Mouse (Mus musculus) cortical plate, adult 2 months (tissue): ENCODE results near the gene Olfr1136. TPM values are rescaled to one million over a fixed set of nuclear protein-coding genes. Genes with fewer than 3 reads are reported as not detected.

ENCODE experiments used
- H3K27ac ChIP-seq: fragments of 200-500 bp; 2 replicates; pipeline ENCODE4 v1.5.1; 2012; ENCODE audit warnings: low read length, control low read depth, inconsistent platforms; ENCODE audit not compliant: insufficient read depth
- H3K4me1 ChIP-seq: fragments of 200-500 bp; 2 replicates; pipeline ENCODE4 v1.6.1; 2011; ENCODE audit warnings: low read length; ENCODE audit not compliant: control insufficient read depth, insufficient read depth
- H3K4me3 ChIP-seq: fragments of 200-500 bp; 2 replicates; pipeline ENCODE4 v1.5.1; 2011; ENCODE audit warnings: mild to moderate bottlenecking, low read length, control low read depth; ENCODE audit not compliant: insufficient read depth
- CTCF ChIP-seq: fragments of 200-500 bp; IDR thresholded peaks from 2 replicates; pipeline ENCODE4 v1.5.1; 2011; ENCODE audit warnings: mild to moderate bottlenecking, control low read depth, low read length; ENCODE audit not compliant: insufficient read depth; ENCODE audit errors: extremely low read depth
- POLR2A ChIP-seq: fragments of 200-500 bp; IDR thresholded peaks from 2 replicates; pipeline ENCODE4 v1.6.1; 2011; ENCODE audit warnings: mild to moderate bottlenecking, low read length, control low read depth; ENCODE audit not compliant: insufficient read depth; ENCODE audit errors: extremely low read depth
- polyA plus RNA-seq: library from polyadenylated mRNA; depleted of rRNA; stranded (reverse); fragments of >200 nt; gene quantifications from 2 replicates; pipeline ENCODE4 v1.2.3, GENCODE M21; 2012; rRNA removed

The Olfr1136 gene
- not detected in 2 replicates for polyA plus RNA-seq

DNA sequence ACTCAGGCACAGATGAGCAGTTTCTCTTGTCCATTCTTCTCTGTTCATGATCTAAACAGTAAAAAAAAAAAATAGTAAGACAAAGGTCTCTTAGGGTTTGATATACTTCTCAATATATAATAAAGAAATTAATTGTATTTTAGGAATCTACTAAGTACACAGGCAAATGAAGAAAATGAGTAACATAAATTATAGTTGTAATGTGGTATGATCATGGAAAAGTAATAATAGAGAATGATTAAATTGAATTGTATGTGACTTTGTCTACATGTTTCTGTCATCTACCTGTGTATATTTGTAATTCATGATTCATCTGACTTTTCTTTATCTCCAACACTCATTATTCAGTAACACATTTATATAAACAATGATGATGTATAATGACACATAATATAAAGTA, at the start of gene Olfr1136:
Gene Olfr1136, minus strand, starts transcription at position 101 of the 400 bp plus-strand sequence.
- Histone ChIP-seq H3K27ac (no peak within 1 kb of the TSS), H3K4me1 (no peaks in the 10 kb centered on the region), H3K4me3 (no peak within 1 kb of the TSS)
- TF ChIP-seq CTCF (no peak), POLR2A (no peak)

DNA sequence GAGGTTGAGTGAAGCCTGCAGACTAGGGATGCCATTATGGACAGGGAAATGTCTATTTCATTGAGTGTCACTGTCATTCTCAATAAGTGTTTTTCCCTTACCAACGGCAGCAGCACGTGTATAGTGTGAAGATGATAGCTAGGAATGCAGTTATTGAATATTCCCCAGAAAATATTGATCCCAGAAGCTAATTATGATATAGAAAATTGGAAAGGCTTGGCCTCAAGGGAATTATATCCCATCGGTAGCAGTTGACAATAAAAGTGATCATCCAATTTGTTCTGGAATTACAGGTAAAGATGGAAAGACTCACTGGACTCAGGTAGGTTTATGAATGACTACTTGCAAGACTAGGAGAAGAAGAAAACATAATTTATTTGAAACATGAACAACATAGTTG, 49.7 kb upstream of the Olfr1136 start, which contains the start of gene Olfr1140:
Gene Olfr1140, plus strand, starts transcription at position 301 of the 400 bp plus-strand sequence.
- no peak for TF ChIP-seq POLR2A
- TF ChIP-seq CTCF = no peak
- Histone ChIP-seq H3K4me1 (no peaks in the 10 kb centered on the region), H3K4me3 (no peak within 1 kb of the TSS), H3K27ac (no peak within 1 kb of the TSS)

DNA sequence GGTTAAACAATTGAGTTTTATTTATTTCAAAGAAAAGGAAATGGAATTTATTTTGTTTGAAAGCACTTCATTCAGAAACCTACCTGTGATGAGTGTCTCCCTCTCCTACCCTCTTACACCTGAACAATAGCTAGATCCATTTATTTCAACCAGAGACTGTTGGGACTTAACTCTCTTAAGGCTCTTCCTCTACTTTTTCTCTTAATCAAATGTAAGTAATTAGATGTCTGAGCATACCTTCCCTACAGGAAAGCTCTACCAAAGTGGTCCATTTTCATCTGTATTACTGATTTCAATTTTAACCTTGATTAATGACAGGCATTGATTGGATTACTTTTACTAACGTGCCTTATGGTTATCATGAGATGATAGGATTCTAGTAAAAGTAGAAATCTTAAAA, 46.1 kb upstream of the Olfr1136 start, which contains the start of gene Olfr1138:
Gene Olfr1138, minus strand, starts transcription at position 101 of the 400 bp plus-strand sequence.
- no peaks in the 10 kb centered on the region for H3K4me1 ChIP-seq
- TF ChIP-seq POLR2A = no peak
- TF ChIP-seq CTCF = no peak
- no peak within 1 kb of the TSS for H3K27ac ChIP-seq
- H3K4me3 ChIP-seq = no peak within 1 kb of the TSS

DNA sequence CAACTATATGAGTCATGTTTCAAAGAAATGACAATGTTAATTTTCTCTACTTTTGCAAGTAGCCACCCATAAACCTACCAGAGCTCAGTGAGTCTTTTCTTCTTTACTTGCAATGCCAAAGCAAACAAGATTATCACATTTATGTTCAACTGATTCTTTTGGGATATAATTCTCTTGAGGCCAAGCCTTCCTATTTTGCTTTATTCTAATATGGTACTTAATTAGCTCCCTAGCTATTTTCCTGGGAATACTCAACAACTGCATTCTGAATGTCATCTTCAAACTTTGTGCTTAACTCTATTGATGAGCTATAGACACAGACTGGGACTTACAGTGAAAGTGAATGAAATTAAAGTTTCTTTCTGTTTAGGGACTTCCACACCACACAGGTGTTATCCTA, 19.3 kb upstream of the Olfr1136 start, which contains the start of gene Olfr1137:
Gene Olfr1137, minus strand, starts transcription at position 101 of the 400 bp plus-strand sequence.
- no peak for TF ChIP-seq POLR2A
- TF ChIP-seq CTCF = no peak
- Histone ChIP-seq H3K4me3 (no peak within 1 kb of the TSS), H3K27ac (no peak within 1 kb of the TSS), H3K4me1 (no peaks in the 10 kb centered on the region)

DNA sequence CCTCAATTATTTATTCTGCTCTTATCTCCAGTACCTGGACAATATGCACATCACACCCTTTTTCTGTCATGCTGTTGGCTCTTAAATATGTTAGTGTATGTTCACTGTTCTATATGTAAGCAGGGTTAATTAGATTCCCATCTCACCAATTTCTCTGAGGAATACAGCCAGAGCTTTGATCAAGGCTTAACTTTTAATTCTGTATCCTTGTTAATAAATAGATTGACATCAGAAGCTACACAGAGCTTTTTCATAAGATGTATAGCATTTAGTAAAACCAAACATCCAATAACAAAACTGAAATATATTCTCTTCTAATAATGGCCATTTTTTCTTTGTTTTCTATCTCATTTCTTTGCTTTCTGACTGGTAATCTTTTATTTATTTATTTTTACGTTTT, 20.2 kb downstream of the Olfr1136 start, which contains the start of gene Olfr1135:
Gene Olfr1135, minus strand, starts transcription at position 101 of the 400 bp plus-strand sequence.
- H3K27ac ChIP-seq = no peak within 1 kb of the TSS
- H3K4me1 ChIP-seq = no peaks in the 10 kb centered on the region
- no peak for TF ChIP-seq CTCF
- TF ChIP-seq POLR2A = no peak
- H3K4me3 ChIP-seq = no peak within 1 kb of the TSS

DNA sequence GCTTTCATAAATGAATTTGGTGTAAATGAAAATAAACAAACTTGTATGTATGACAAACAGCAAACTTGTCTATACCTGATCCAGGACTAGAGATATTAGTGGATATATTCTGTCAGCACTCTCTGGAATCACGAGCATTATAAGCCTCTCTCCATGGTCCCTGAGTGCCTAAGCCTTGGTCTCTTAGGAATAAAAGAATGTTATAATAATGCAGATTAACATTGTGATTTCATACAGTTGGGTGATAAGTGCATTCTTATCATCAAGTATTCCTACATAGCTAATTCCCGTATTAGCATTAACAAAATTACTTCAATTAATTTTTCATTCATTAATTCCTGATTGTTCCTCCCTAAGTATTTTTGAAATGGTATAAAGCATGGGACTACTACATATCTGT, 35.4 kb downstream of the Olfr1136 start, which contains the start of gene Olfr1134:
Gene Olfr1134, minus strand, starts transcription at position 101 of the 400 bp plus-strand sequence.
- TF ChIP-seq POLR2A = no peak
- TF ChIP-seq CTCF = no peak

DNA sequence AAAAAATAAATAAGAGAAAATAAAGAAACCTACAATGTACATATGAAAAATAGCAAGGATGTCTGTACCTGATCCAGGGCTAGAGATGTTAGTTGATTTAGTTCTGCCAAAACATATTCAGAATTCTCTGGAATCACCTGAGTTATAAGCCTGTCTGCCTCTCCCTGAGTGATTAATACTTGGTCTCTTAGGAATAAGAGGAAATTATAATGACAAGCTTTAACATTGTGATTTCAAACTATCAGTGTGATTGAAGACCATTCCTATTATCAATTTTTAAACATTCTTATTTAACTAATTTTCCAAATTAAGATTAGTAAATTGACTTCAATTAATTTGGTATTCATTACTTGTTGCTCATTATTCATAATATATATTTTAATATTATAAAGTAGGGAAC, 46.5 kb downstream of the Olfr1136 start, which contains the start of gene Olfr1133:
Gene Olfr1133, minus strand, starts transcription at position 101 of the 400 bp plus-strand sequence.
- TF ChIP-seq POLR2A = no peak
- no peak for TF ChIP-seq CTCF
- H3K4me3 ChIP-seq = no peak within 1 kb of the TSS
- no peaks in the 10 kb centered on the region; the same call in 1 of the 2 replicates for H3K4me1 ChIP-seq
- no peak within 1 kb of the TSS for H3K27ac ChIP-seq

More for the DNA sequence above, 35.4 kb downstream of the Olfr1136 start, which contains the start of gene Olfr1134:
- Histone ChIP-seq H3K27ac (no peak within 1 kb of the TSS), H3K4me1 (no peaks in the 10 kb centered on the region), H3K4me3 (no peak within 1 kb of the TSS)

Other genes starting within 250 kb of the Olfr1136 start
- not detected in 2 replicates for gene Olfr1126, start 240.0 kb downstream of the Olfr1136 start, polyA plus RNA-seq
- gene Pramel7, start 196.9 kb downstream of the Olfr1136 start, polyA plus RNA-seq = not detected in 2 replicates
- not detected in 2 replicates for gene Pramel6, start 187.4 kb downstream of the Olfr1136 start, polyA plus RNA-seq
- not detected in 2 replicates for gene Olfr153, start 162.2 kb downstream of the Olfr1136 start, polyA plus RNA-seq
- not detected in 2 replicates for gene Olfr1128, start 148.4 kb downstream of the Olfr1136 start, polyA plus RNA-seq
- gene Olfr1129, start 120.0 kb downstream of the Olfr1136 start, polyA plus RNA-seq = not detected in 2 replicates
- not detected in 2 replicates for gene Olfr1130, start 87.7 kb downstream of the Olfr1136 start, polyA plus RNA-seq
- not detected in 2 replicates for gene Olfr1131, start 66.8 kb downstream of the Olfr1136 start, polyA plus RNA-seq
- gene Olfr1132, start 56.4 kb downstream of the Olfr1136 start, polyA plus RNA-seq = not detected in 2 replicates
- not detected in 2 replicates for gene Olfr1133, start 46.6 kb downstream of the Olfr1136 start, polyA plus RNA-seq
- not detected in 2 replicates for gene Olfr1134, start 35.5 kb downstream of the Olfr1136 start, polyA plus RNA-seq
- gene Olfr1135, start 20.3 kb downstream of the Olfr1136 start, polyA plus RNA-seq = not detected in 2 replicates
- not detected in 2 replicates for gene Olfr1137, start 19.2 kb upstream of the Olfr1136 start, polyA plus RNA-seq
- not detected in 2 replicates for gene Olfr1138, start 46.0 kb upstream of the Olfr1136 start, polyA plus RNA-seq
- not detected in 2 replicates for gene Olfr1140, start 49.8 kb upstream of the Olfr1136 start, polyA plus RNA-seq
- gene Olfr1141, start 60.0 kb upstream of the Olfr1136 start, polyA plus RNA-seq = not detected in 2 replicates
- gene Olfr152, start 85.5 kb upstream of the Olfr1136 start, polyA plus RNA-seq = not detected in 2 replicates
- not detected in 2 replicates for gene Olfr1143, start 106.6 kb upstream of the Olfr1136 start, polyA plus RNA-seq
- not detected in 2 replicates for gene Olfr1145, start 115.9 kb upstream of the Olfr1136 start, polyA plus RNA-seq
- gene Olfr1148, start 136.6 kb upstream of the Olfr1136 start, polyA plus RNA-seq = not detected in 2 replicates
- not detected in 2 replicates for gene Olfr1150-ps1, start 150.0 kb upstream of the Olfr1136 start, polyA plus RNA-seq
- not detected in 2 replicates for gene Olfr1151, start 161.9 kb upstream of the Olfr1136 start, polyA plus RNA-seq
- gene Olfr1152, start 172.5 kb upstream of the Olfr1136 start, polyA plus RNA-seq = not detected in 2 replicates
- not detected in 2 replicates for gene Olfr1153, start 201.0 kb upstream of the Olfr1136 start, polyA plus RNA-seq
- gene Olfr1154, start 211.2 kb upstream of the Olfr1136 start, polyA plus RNA-seq = not detected in 2 replicates